Mouse (Mus musculus) testis, adult 2 months (tissue): Measurements from ENCODE around the gene Rnf114.

Source experiments
- CTCF ChIP-seq: fragments of 200-500 bp; IDR thresholded peaks from 2 replicates; pipeline ENCODE4 v1.5.1; 2012; ENCODE audit warnings: low read depth, mild to moderate bottlenecking, inconsistent platforms, low read length, moderate library complexity; ENCODE audit not compliant: control insufficient read depth, insufficient read depth, insufficient replicate concordance
- POLR2A ChIP-seq: fragments of 200-500 bp; IDR thresholded peaks from 2 replicates; pipeline ENCODE4 v1.6.1; 2012; ENCODE audit warnings: low read depth, mild to moderate bottlenecking, inconsistent platforms, low read length, moderate library complexity; ENCODE audit not compliant: control insufficient read depth

GRCm38 (mm10) chr2:167515688-167516087, 23.2 kb downstream of the Rnf114 start:
- TF ChIP-seq CTCF: no peak
- TF ChIP-seq POLR2A: no peak
